Mouse (Mus musculus): ENCODE data around the gene Cx3cr1. TPM values are rescaled to one million over a fixed set of nuclear protein-coding genes. Genes with fewer than 3 reads are reported as not detected.

Gene Cx3cr1
- polyA plus RNA-seq, 1 experiment from 2014 or later, result 10.5 TPM

DNA sequence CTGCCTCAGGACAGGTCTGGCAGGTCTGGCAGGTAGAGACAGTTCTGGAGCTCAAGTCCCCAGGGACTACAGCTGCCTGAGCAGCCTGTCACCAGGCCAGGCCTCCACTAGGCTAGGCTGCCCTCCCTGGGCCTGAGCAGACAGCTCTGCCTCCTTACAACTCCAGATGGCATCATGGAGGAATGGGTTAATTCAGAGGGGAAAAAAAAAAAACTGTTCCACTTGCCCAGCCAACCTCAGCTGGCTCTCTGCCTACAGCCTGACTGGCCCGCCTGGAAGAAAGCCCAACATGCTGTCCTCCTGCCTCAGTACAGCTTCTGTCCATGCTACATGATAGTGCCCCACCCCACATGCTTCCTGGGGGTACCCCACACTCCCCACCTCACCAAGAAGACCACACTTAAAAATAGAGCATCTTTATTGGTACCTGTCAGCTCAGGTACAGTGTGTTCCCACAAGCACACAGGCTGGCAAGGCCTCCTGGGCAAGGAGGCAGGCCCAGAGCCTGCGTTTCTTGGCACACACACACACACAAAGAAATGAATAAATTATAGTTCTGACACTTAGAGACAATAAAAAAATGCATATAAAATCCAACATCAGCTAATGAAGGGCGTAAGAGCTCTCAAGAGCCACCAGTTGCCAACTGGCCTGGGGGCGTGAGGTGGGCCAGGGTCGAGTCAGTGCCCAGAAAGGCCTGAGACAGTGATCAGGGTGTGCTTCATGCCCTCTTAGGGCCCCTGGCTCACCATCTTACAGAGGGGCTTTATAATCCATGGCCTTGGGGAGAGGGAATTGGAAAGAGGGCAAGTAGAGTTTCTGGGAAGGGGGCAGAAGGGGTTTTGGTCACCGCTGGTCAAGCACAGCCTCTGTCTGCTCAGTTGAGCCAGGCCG is 98.7 kb downstream of the Cx3cr1 start:
- Histone ChIP-seq H3K9me3 (replicated peaks) (no peaks in the 10 kb centered on the region), H3K4me2 (no peak overlapping the region), H3K27ac (replicated peaks) (peak overlapping the region; percentile 18), H3K27me3 (replicated peaks) (no peaks in the 10 kb centered on the region), H3K36me3 (no peaks in the 10 kb centered on the region), H3K4me1 (peaks cover 19% of the 10 kb centered on the region), H3K4me3 (replicated peaks) (no peak overlapping the region), H3K9ac (replicated peaks) (no peak overlapping the region)
- WGBS, result 64% methylated on average over 7 of the region's 7 CpGs
- ATAC-seq (ENCODE audit: low FRiP score), result peak; percentile 46; the same call in 1 of the 2 replicates

DNA sequence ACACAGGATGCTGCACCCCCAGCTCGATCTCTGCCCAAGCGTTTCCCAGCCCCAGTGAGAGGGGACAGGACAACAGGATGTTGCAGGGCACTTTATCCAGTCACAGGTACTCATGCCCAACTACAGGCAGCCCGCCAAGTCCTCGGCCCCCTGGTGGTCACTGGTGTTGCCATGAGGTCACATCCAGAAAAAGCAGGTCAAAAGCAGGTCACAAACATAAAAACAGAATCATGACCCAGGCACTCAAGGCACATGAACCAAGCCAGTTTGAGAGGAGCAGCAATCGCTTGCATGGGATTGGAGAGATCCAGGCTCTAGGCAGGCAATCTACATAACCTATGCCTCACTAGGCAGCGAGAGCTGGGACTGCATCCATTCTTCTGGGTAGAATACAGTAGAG is 99.5 kb downstream of the Cx3cr1 start:
- no peak overlapping the region for H3K9ac ChIP-seq (replicated peaks)
- no peaks in the 10 kb centered on the region for H3K36me3 ChIP-seq
- H3K27ac ChIP-seq (replicated peaks), result peak overlapping the region; percentile 18; the same call in 1 of the 2 replicates
- H3K4me1 ChIP-seq, result peaks cover 19% of the 10 kb centered on the region
- no peak for ATAC-seq (ENCODE audit: low FRiP score)
- H3K4me2 ChIP-seq, result no peak overlapping the region
- H3K27me3 ChIP-seq (replicated peaks), result no peaks in the 10 kb centered on the region; the same call in 1 of the 2 replicates
- H3K9me3 ChIP-seq (replicated peaks), result no peaks in the 10 kb centered on the region
- H3K4me3 ChIP-seq (replicated peaks), result no peak overlapping the region
- 43% methylated on average over 6 of the region's 6 CpGs for WGBS

DNA sequence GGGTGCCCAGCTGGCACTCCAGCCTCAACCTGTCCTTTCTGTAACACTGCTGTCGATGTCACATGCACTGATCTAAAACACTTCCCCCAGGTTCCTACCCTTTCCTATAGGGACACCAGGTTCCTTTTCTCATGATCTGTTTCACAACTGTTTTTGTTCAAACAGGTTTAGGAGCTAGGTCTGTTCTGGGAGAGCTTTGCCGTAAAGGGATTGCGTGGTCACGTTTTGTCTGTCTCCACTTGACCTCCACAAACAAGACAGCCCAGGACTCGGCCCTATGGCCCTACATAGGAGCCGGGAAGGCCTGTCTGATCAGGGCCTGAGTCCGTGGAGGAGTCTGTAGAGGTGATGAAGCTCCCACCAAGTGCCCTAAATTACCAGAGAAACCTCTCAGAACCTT is 99.9 kb downstream of the Cx3cr1 start:
- Histone ChIP-seq H3K4me2 (no peak overlapping the region), H3K36me3 (no peaks in the 10 kb centered on the region), H3K9me3 (replicated peaks) (no peaks in the 10 kb centered on the region), H3K27ac (replicated peaks) (no peak overlapping the region), H3K4me1 (peaks cover 19% of the 10 kb centered on the region), H3K4me3 (replicated peaks) (no peak overlapping the region), H3K9ac (replicated peaks) (no peak overlapping the region), H3K27me3 (replicated peaks) (no peaks in the 10 kb centered on the region; the same call in 1 of the 2 replicates)
- 82% methylated on average over 7 of the region's 7 CpGs for WGBS
- ATAC-seq (ENCODE audit: low FRiP score), result no peak

DNA sequence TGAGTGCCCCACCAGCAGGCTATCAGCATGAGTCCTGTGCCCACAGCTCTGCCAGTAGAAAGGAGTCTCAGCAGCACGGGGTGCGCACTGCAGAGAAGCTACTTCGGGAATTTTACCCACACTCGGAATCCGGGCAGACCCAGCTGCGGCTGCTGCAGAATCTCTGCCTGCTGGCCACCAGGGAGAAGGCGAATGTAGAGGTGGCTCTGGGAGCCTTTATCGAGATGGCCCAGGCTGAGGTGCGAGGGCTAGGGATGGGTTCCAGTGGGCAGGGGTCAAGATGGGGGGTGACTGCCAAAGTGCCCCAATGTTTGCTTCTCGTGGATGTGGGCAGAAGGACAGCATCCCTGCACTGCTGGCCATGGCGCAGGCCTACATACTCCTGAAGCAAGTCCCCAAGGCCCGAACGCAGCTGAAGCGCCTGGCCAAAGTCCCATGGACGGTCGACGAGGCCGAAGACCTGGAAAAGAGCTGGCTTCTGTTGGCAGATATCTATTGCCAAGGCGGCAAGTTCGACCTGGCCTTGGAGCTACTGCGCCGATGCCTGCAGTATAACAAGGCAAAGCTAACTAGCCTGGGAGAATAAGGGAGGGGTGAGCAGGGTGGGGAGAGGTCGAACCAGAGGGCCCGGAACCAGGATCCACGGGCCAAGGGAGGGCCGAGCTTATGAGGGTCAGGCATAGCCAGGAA is 103.3 kb downstream of the Cx3cr1 start:
- Histone ChIP-seq H3K4me2 (no peak overlapping the region), H3K4me1 (peaks cover 16% of the 10 kb centered on the region), H3K9ac (replicated peaks) (no peak overlapping the region), H3K36me3 (no peaks in the 10 kb centered on the region), H3K4me3 (replicated peaks) (no peak overlapping the region), H3K9me3 (replicated peaks) (no peaks in the 10 kb centered on the region), H3K27me3 (replicated peaks) (no peaks in the 10 kb centered on the region; the same call in 1 of the 2 replicates), H3K27ac (replicated peaks) (no peak overlapping the region)
- no peak for ATAC-seq (ENCODE audit: low FRiP score)
- 87% methylated on average over 26 of the region's 26 CpGs for WGBS

DNA sequence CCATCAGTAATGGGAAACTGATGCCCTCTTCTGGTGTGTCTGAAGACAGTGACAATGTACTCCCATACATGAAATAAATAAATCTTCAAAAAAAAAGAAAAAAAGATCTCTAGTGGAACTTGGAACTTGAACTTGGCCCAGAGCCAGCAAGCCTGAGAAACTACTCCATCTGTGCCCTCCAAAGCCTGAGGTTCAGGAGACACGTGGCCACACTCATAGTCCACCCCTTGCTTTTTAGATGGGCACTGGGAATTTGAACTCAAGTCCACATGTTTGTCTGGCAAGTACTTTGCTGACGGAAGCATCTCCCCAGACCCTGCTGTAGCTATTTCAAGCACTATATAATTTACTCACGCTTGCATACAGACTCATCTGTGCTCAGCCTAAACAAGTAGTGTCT is 104.5 kb downstream of the Cx3cr1 start:
- H3K9me3 ChIP-seq (replicated peaks), result no peaks in the 10 kb centered on the region
- ATAC-seq (ENCODE audit: low FRiP score), result no peak
- WGBS, result 79% methylated on average over 3 of the region's 3 CpGs
- no peak overlapping the region for H3K9ac ChIP-seq (replicated peaks)
- H3K4me1 ChIP-seq, result peaks cover 4% of the 10 kb centered on the region
- no peaks in the 10 kb centered on the region; the same call in 1 of the 2 replicates for H3K27me3 ChIP-seq (replicated peaks)
- H3K36me3 ChIP-seq, result no peaks in the 10 kb centered on the region
- no peak overlapping the region for H3K4me2 ChIP-seq
- no peak overlapping the region for H3K27ac ChIP-seq (replicated peaks)
- H3K4me3 ChIP-seq (replicated peaks), result no peak overlapping the region

DNA sequence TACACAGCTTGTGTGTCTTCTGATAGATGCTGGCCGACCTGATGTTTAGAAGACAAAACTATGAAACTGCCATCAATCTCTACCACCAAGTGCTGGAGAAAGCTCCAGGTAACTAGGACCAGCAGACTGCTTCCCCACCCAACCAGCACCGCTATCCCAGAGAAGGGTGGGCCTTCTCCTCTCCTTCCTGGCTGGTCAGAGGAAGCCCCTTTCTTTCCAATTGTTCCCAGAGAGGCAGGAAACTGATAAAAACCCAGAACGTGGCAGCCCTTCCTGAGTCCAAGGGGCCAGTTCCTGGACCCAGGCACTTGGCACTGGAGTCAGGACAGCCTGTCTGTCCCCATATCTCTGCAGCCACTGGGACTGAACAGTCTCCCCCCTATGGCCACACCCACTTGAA is 105.5 kb downstream of the Cx3cr1 start:
- H3K36me3 ChIP-seq, result no peaks in the 10 kb centered on the region
- H3K4me2 ChIP-seq, result no peak overlapping the region
- H3K9ac ChIP-seq (replicated peaks), result no peak overlapping the region
- H3K9me3 ChIP-seq (replicated peaks), result no peaks in the 10 kb centered on the region
- H3K27me3 ChIP-seq (replicated peaks), result no peaks in the 10 kb centered on the region; the same call in 1 of the 2 replicates
- WGBS, result 90% methylated on average over 3 of the region's 3 CpGs
- H3K4me1 ChIP-seq, result no peaks in the 10 kb centered on the region
- H3K27ac ChIP-seq (replicated peaks), result no peak overlapping the region
- ATAC-seq (ENCODE audit: low FRiP score), result no peak
- no peak overlapping the region for H3K4me3 ChIP-seq (replicated peaks)

DNA sequence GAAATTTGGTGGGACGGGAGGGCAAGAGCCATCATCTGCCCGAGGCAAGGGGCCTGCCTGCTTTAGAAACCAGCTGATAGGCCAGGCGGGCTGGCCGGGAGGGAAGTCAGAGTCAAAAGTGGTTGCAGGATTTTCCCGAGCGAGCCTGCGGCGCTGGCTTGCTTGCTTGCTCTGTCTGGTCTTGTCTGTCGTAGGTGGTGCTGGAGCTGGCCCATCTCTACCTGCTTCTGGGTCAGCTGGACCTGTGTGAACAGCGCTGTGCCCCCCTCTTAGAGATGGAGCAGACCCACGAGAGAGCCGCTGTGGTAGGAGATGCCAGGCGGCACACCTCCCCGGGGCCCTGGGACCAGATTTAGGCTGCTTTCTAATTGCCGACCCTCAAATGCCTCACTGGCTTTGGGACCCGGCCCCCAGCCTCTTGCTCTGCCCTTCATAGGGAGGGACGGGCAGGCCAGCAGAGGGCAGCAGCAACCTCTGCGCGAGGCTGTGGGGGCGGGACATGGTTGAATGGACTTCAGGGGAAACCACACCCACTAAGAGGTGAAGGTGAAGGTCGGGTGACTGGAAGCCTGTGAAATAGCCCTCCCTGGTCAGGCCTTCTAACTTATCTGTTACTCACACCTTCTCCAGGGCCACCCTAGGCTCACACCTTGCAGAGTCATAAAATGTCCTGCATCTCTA is 106.6 kb downstream of the Cx3cr1 start:
- H3K36me3 ChIP-seq, result no peaks in the 10 kb centered on the region
- H3K9ac ChIP-seq (replicated peaks), result no peak overlapping the region
- no peak for ATAC-seq (ENCODE audit: low FRiP score)
- no peaks in the 10 kb centered on the region; the same call in 1 of the 2 replicates for H3K27me3 ChIP-seq (replicated peaks)
- H3K4me1 ChIP-seq, result no peaks in the 10 kb centered on the region
- H3K27ac ChIP-seq (replicated peaks), result no peak overlapping the region
- no peak overlapping the region for H3K4me3 ChIP-seq (replicated peaks)
- no peaks in the 10 kb centered on the region for H3K9me3 ChIP-seq (replicated peaks)
- H3K4me2 ChIP-seq, result peak overlapping the region; percentile 34; the same call in 1 of the 2 replicates
- WGBS, result 13% methylated on average over 21 of the region's 21 CpGs

DNA sequence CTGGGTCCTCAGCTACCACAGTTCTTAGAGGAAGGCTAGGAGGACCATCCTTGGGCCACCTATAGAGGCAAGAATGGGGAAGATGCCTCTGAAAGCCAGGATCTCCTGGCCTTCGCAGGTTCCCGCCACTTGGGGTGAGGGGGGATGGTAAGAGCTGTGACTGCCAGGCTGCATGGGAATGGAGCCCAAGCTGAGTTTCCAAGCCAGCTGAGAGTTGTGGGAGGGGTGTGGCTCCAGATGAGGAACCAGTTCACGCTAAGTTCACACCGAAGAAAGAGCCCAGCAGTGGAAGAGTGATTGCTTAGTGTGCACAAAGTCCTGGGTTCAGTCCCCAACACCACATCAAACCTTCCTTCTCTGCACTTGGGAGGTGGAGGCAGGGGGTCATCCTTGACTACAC is 107.5 kb downstream of the Cx3cr1 start:
- H3K9me3 ChIP-seq (replicated peaks), result no peaks in the 10 kb centered on the region
- H3K9ac ChIP-seq (replicated peaks), result no peak overlapping the region
- H3K4me2 ChIP-seq, result no peak overlapping the region
- H3K36me3 ChIP-seq, result no peaks in the 10 kb centered on the region
- H3K27ac ChIP-seq (replicated peaks), result no peak overlapping the region
- H3K27me3 ChIP-seq (replicated peaks), result no peaks in the 10 kb centered on the region; the same call in 1 of the 2 replicates
- 80% methylated on average over 4 of the region's 4 CpGs for WGBS
- no peak for ATAC-seq (ENCODE audit: low FRiP score)
- no peaks in the 10 kb centered on the region for H3K4me1 ChIP-seq
- H3K4me3 ChIP-seq (replicated peaks), result no peak overlapping the region

DNA sequence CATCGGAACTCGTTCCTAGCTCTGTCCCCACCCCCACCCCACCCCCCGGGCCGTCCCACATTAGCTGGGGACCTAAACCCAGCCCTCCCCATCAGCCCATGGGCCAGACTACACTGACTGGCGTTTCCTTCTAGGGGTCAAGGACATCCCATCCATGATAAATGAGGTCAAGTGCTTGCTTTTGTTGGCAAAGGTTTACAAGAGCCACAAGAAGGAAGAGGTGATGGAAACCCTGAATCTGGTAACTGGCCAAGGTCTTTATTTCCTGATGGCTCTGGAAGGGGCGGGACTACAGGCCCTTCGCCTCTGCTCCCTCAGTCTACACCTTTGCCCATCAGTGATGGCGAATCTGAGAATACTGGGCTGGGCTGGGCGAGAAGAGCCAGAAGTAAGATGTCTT is 110.8 kb downstream of the Cx3cr1 start:
- no peak overlapping the region for H3K27ac ChIP-seq (replicated peaks)
- H3K36me3 ChIP-seq, result no peaks in the 10 kb centered on the region
- H3K4me2 ChIP-seq, result no peak overlapping the region
- H3K4me1 ChIP-seq, result no peaks in the 10 kb centered on the region
- H3K9me3 ChIP-seq (replicated peaks), result no peaks in the 10 kb centered on the region
- no peaks in the 10 kb centered on the region for H3K27me3 ChIP-seq (replicated peaks)
- H3K9ac ChIP-seq (replicated peaks), result no peak overlapping the region
- WGBS, result 86% methylated on average over 9 of the region's 9 CpGs
- no peak for ATAC-seq (ENCODE audit: low FRiP score)
- no peak overlapping the region for H3K4me3 ChIP-seq (replicated peaks)

DNA sequence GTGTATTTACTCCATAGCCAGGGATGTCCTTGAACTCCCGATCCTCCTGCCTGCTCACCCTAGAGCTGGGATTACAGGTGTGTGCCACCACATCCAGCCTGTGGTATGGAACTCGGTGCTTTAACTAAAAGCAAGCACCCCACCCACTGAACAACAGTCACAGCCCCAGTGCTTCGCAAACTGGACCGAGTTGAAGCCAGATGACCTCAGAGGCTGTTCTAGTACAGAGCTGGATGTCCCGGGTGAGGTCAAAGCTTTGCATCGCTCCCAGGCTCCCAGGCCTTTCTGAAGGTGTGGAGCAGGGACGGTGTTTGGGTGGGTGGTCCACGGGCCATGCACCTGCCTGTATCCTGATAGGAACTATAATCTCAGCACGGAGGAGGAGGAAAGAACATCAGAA is 118.3 kb downstream of the Cx3cr1 start:
- Histone ChIP-seq H3K36me3 (no peaks in the 10 kb centered on the region), H3K9ac (replicated peaks) (no peak overlapping the region), H3K4me2 (no peak overlapping the region), H3K4me1 (no peaks in the 10 kb centered on the region), H3K9me3 (replicated peaks) (no peaks in the 10 kb centered on the region), H3K27ac (replicated peaks) (no peak overlapping the region), H3K4me3 (replicated peaks) (no peak overlapping the region), H3K27me3 (replicated peaks) (no peaks in the 10 kb centered on the region)
- 91% methylated on average over 9 of the region's 9 CpGs for WGBS
- no peak for ATAC-seq (ENCODE audit: low FRiP score)

DNA sequence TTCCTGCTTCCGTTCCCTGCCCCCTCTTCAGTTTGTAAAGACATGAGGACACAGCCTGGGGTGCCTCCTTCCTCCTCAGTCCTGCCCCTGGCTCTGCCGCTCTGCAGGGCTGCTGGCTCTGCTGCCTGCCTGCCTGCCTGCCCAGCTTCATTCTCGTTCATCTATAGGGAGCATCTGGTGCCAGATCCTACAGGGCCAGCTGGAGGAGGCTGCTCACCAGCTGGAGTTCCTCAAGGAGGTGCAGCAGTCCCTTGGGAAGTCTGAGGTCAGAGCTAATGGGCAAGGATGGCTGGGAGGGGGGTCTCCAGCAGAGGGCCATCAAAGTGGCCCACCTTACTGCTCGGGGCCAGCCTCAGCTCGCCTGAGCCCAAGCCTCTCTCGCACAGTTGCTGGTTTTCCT is 119.2 kb downstream of the Cx3cr1 start:
- no peak overlapping the region for H3K4me3 ChIP-seq (replicated peaks)
- H3K27me3 ChIP-seq (replicated peaks), result no peaks in the 10 kb centered on the region
- H3K4me1 ChIP-seq, result no peaks in the 10 kb centered on the region
- no peak overlapping the region for H3K9ac ChIP-seq (replicated peaks)
- no peaks in the 10 kb centered on the region for H3K9me3 ChIP-seq (replicated peaks)
- no peak for ATAC-seq (ENCODE audit: low FRiP score)
- WGBS, result 54% methylated on average over 6 of the region's 6 CpGs
- H3K36me3 ChIP-seq, result no peaks in the 10 kb centered on the region
- H3K4me2 ChIP-seq, result no peak overlapping the region
- H3K27ac ChIP-seq (replicated peaks), result no peak overlapping the region

Measured in neural tube, embryonic 15.5 days (tissue).